Mouse (Mus musculus) MEL (cell line): ENCODE data around the gene Tmem240. TPM values are rescaled to one million over a fixed set of nuclear protein-coding genes. Genes with fewer than 3 reads are reported as not detected.

Experiments used
- DNase-seq: peaks from one replicate; pipeline ENCODE4 v3.0.0; 2011; ENCODE audit warnings: low read depth, low spot score
- H3K27ac ChIP-seq: 2 replicates; pipeline ENCODE4 v1.5.1; 2012; ENCODE audit warnings: low read depth, mild to moderate bottlenecking, control low read depth, low read length, moderate library complexity; ENCODE audit not compliant: control insufficient read depth
- H3K27me3 ChIP-seq, 2 experiments: fragments of 150-350 bp in 1 of 2; sonication (generic) in 1 of 2; 2 replicates each; pipeline ENCODE4 v1.6.1; 2012; ENCODE audit warnings: low read length in 2 of 2, mild to moderate bottlenecking in 2 of 2, improper control_type of control experiment in 1 of 2, moderate library complexity in 1 of 2; ENCODE audit not compliant: insufficient read depth in 2 of 2, control insufficient read depth in 1 of 2
- H3K36me3 ChIP-seq, 2 experiments: 2 replicates each; pipeline ENCODE4 v1.6.1; 2012 to 2014; ENCODE audit warnings: low read length in 2 of 2, improper control_type of control experiment in 1 of 2, inconsistent platforms in 1 of 2, mild to moderate bottlenecking in 1 of 2; ENCODE audit not compliant: insufficient read depth in 2 of 2, control insufficient read depth in 1 of 2
- H3K4me1 ChIP-seq, 2 experiments: fragments of 150-350 bp in 1 of 2; sonication (generic) in 1 of 2; 2 replicates each; pipeline ENCODE4 v1.6.1; 2012; ENCODE audit warnings: low read length in 2 of 2, improper control_type of control experiment in 1 of 2, mild to moderate bottlenecking in 1 of 2; ENCODE audit not compliant: insufficient read depth in 2 of 2, control insufficient read depth in 1 of 2
- H3K4me3 ChIP-seq, 2 experiments: fragments of 150-350 bp in 1 of 2; sonication (generic) in 1 of 2; 2 replicates each; pipeline ENCODE4 v1.5.1; 2012; ENCODE audit warnings: low read depth in 2 of 2, low read length in 2 of 2, mild to moderate bottlenecking in 2 of 2, moderate library complexity in 2 of 2, control low read depth in 1 of 2, improper control_type of control experiment in 1 of 2; ENCODE audit not compliant: control insufficient read depth in 1 of 2, insufficient read depth in 1 of 2
- H3K79me2 ChIP-seq: 2 replicates; pipeline ENCODE4 v1.6.1; 2012; ENCODE audit warnings: mild to moderate bottlenecking, low read length, moderate library complexity; ENCODE audit not compliant: control insufficient read depth, poor library complexity, insufficient read depth
- H3K9ac ChIP-seq: 2 replicates; pipeline ENCODE4 v1.6.1; 2012; ENCODE audit warnings: low read depth, mild to moderate bottlenecking, control low read depth, low read length, moderate library complexity; ENCODE audit not compliant: control insufficient read depth, poor library complexity, severe bottlenecking
- H3K9me3 ChIP-seq: fragments of 150-350 bp; sonication (generic); replicated peaks from 2 replicates; pipeline ENCODE4 v1.6.1; 2012; ENCODE audit warnings: mild to moderate bottlenecking, low read length, improper control_type of control experiment, moderate library complexity; ENCODE audit not compliant: insufficient read depth
- BHLHE40 ChIP-seq: IDR thresholded peaks from 2 replicates; pipeline ENCODE4 v1.6.1; 2012; ENCODE audit warnings: low read depth, mild to moderate bottlenecking, inconsistent platforms, low read length, improper control_type of control experiment, borderline replicate concordance
- ELF1 ChIP-seq: IDR thresholded peaks from 2 replicates; pipeline ENCODE4 v1.6.1; 2014; ENCODE audit warnings: low read depth, mild to moderate bottlenecking, inconsistent platforms, low read length, improper control_type of control experiment, moderate library complexity
- GABPA ChIP-seq: IDR thresholded peaks from 2 replicates; pipeline ENCODE4 v1.6.1; 2012; ENCODE audit warnings: low read depth, mild to moderate bottlenecking, inconsistent platforms, low read length, improper control_type of control experiment, moderate library complexity
- JUND ChIP-seq: IDR thresholded peaks from 2 replicates; pipeline ENCODE4 v1.6.1; 2011; ENCODE audit warnings: low read depth, mild to moderate bottlenecking, improper control_type of control experiment, low read length
- MXI1 ChIP-seq: IDR thresholded peaks from 2 replicates; pipeline ENCODE4 v1.6.1; 2011; ENCODE audit warnings: mild to moderate bottlenecking, low read depth, low read length, improper control_type of control experiment
- MYB ChIP-seq: IDR thresholded peaks from 2 replicates; pipeline ENCODE4 v1.6.1; 2011; ENCODE audit warnings: mild to moderate bottlenecking, low read depth, low read length, improper control_type of control experiment
- MYC ChIP-seq: IDR thresholded peaks from 2 replicates; pipeline ENCODE4 v1.6.1; 2011; ENCODE audit warnings: low read depth, mild to moderate bottlenecking, low read length, improper control_type of control experiment, moderate library complexity
- NELFE ChIP-seq: IDR thresholded peaks from 2 replicates; pipeline ENCODE4 v1.6.1; 2011; ENCODE audit warnings: low read depth, low read length, improper control_type of control experiment
- POLR2AphosphoS5 ChIP-seq: IDR thresholded peaks from 2 replicates; pipeline ENCODE4 v1.6.1; 2012; ENCODE audit warnings: low read depth, borderline replicate concordance, mild to moderate bottlenecking, inconsistent platforms, low read length, moderate library complexity, mixed read lengths
- RCOR1 ChIP-seq: IDR thresholded peaks from 2 replicates; pipeline ENCODE4 v1.6.1; 2012; ENCODE audit warnings: low read depth, mild to moderate bottlenecking, inconsistent platforms, low read length, improper control_type of control experiment
- TCF12 ChIP-seq: IDR thresholded peaks from 2 replicates; pipeline ENCODE4 v1.6.1; 2014; ENCODE audit warnings: low read depth, mild to moderate bottlenecking, inconsistent platforms, low read length, improper control_type of control experiment, moderate library complexity
- UBTF ChIP-seq: IDR thresholded peaks from 2 replicates; pipeline ENCODE4 v1.6.1; 2012; ENCODE audit warnings: low read depth, mild to moderate bottlenecking, inconsistent platforms, low read length, improper control_type of control experiment, moderate library complexity, borderline replicate concordance; ENCODE audit not compliant: insufficient read depth
- ZMIZ1 ChIP-seq: IDR thresholded peaks from 2 replicates; pipeline ENCODE4 v1.6.1; 2012; ENCODE audit warnings: low read depth, mild to moderate bottlenecking, inconsistent platforms, low read length, improper control_type of control experiment, moderate library complexity
- polyA plus RNA-seq, 2 experiments: library from polyadenylated mRNA; stranded (reverse) in 1 of 2; unstranded in 1 of 2; fragments of >175 nt in 1 of 2; fragments of >200 nt in 1 of 2; gene quantifications; 2 replicates each; pipeline versions ENCODE4 v1.2.1 to v1.2.4; 2012; ENCODE audit warnings: low replicate concordance in 2 of 2, low read depth in 1 of 2; ENCODE audit not compliant: insufficient read length in 2 of 2, insufficient read depth in 1 of 2, missing spikeins in 1 of 2
- total RNA-seq: library from RNA; depleted of rRNA; stranded (reverse); fragments of 300-350 nt; gene quantifications from 2 replicates; pipeline ENCODE4 v1.2.3, GENCODE M21; 2012

The Tmem240 gene
- total and polyA plus RNA-seq, 3 experiments = 0.27 to 0.33 TPM; not detected in 1

DNA sequence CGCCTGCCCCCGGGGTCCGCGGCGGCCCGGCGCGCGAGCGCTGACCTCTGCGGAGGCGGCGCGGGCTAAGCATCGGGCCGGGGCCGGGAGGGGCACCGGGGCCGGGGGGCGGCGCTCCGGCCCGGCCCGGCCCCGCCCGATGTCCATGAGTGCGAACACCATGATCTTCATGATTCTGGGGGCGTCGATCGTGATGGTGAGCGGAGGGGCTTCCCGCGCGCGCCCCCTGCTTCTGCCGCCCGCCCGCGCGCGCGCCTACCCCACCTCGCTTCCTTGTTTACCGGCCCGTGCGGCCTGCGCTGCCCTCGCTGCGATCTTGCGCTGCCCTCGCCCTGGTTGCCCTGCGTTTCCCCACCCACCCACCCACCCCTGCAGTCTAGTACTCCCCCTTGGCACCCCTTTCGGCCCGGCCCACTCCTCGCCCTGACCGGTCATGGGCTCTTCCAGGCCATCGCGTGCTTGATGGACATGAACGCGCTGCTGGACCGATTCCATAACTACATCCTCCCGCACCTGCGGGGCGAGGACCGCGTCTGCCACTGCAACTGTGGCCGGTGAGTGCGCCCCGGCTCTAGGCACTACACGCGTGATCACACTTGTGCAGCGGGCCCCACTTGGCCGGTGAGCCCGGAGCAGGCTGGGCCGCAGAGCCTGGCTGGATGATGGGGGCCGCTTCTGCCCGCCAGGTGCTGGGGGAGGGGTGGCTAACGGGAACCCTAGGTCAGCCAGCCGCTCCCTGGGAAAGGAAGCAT is 527 bp downstream of the Tmem240 start:
- H3K36me3 ChIP-seq = no peaks in the 10 kb centered on the region; a peak in 1 of 4 replicates
- H3K9ac ChIP-seq = peak overlapping the region; percentile 83
- H3K27ac ChIP-seq = 0 out of 2 replicates have a peak overlapping the region, but pooled peaks have one; percentile 30
- H3K27me3 ChIP-seq = no peaks in the 10 kb centered on the region
- H3K4me1 ChIP-seq = 0 out of 4 replicates have a peak, but pooled peaks cover 0 to 5% of the 10 kb centered on the region in 2 experiments
- DNase-seq = peak; percentile 58
- H3K4me3 ChIP-seq = peak overlapping the region; percentile 76 to 96
- no peaks in the 10 kb centered on the region for H3K9me3 ChIP-seq
- TF ChIP-seq RCOR1 (no peak), ELF1 (0 out of 2 replicates have a peak, but pooled peaks have one; percentile 8), POLR2AphosphoS5 (no peak), MYC (no peak)
- TF ChIP-seq, all 39 proteins: peak for 1
- peaks cover 3% of the 10 kb centered on the region; the same call in 1 of the 2 replicates for H3K79me2 ChIP-seq

DNA sequence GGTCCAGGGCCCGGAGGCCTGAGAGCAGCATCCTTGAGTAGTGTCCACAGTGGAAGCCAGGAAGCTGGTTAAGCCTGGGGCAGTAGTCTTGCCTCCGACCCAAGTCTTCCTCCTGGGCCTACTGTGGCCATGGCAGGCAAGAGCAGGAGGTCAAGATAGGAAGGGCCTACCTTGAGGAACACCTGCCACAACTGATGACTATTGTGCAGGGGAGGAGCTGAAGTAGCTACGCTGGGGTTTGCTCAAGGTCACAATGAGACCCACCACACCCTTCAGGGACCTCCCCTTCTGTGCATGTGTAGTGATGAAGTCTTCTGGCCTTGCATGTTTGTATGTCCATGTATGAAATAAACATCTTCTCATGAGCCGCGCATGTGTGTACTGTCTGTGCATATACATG is 1.2 kb downstream of the Tmem240 start:
- Histone ChIP-seq H3K4me3 (peak overlapping the region; percentile 76 to 96), H3K9me3 (no peaks in the 10 kb centered on the region), H3K27me3 (no peaks in the 10 kb centered on the region), H3K9ac (peak overlapping the region; percentile 83), H3K27ac (no peak overlapping the region), H3K4me1 (0 out of 4 replicates have a peak, but pooled peaks cover 0 to 5% of the 10 kb centered on the region in 2 experiments), H3K79me2 (peaks cover 3% of the 10 kb centered on the region; the same call in 1 of the 2 replicates), H3K36me3 (no peaks in the 10 kb centered on the region; a peak in 1 of 4 replicates)
- TF ChIP-seq NELFE (no peak), MYC (no peak), TCF12 (no peak), JUND (no peak), BHLHE40 (no peak)
- peak; percentile 36 for DNase-seq

DNA sequence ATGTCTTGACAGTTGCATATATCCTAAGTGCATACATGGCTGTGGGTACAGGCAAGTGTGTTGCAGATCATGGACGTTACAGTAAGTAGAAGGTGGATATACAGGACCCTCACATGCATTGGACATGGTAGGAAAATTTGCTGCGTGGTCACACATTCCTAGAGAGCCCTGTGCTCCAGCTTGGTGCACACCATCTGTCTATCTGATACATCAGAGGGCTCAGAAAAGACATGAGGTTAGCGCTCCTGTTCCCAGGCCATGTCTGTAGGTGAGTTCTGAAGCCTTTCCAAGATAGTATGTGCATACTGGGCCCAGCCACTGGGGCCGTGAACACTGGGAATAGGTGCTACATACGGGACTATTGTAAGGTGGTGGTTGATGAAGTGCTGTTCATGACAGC is 1.8 kb downstream of the Tmem240 start:
- H3K9me3 ChIP-seq = no peaks in the 10 kb centered on the region
- no peaks in the 10 kb centered on the region for H3K27me3 ChIP-seq
- no peak overlapping the region for H3K27ac ChIP-seq
- no peak for DNase-seq
- TF ChIP-seq ZMIZ1 (no peak), MXI1 (no peak), GABPA (no peak), RCOR1 (no peak), MYB (no peak), JUND (no peak), UBTF (no peak), NELFE (no peak)
- H3K4me1 ChIP-seq = 0 out of 4 replicates have a peak, but pooled peaks cover 0 to 5% of the 10 kb centered on the region in 2 experiments
- H3K4me3 ChIP-seq = no peak overlapping the region
- H3K9ac ChIP-seq = no peak overlapping the region
- peaks cover 3% of the 10 kb centered on the region; the same call in 1 of the 2 replicates for H3K79me2 ChIP-seq
- H3K36me3 ChIP-seq = no peaks in the 10 kb centered on the region; a peak in 1 of 4 replicates
